Mouse (Mus musculus) MEL (cell line): Measurements from ENCODE around the gene Chrna1.

Source experiments
- CTCF ChIP-seq, 3 experiments: IDR thresholded peaks in 2 of 3; conservative IDR thresholded peaks in 1 of 3; 2 replicates each; pipeline ENCODE4 v1.5.1; 2011 to 2012; ENCODE audit warnings: low read length in 3 of 3, low read depth in 2 of 3, mild to moderate bottlenecking in 2 of 3, improper control_type of control experiment in 1 of 3, inconsistent platforms in 1 of 3, mixed read lengths in 1 of 3, moderate library complexity in 1 of 3; ENCODE audit not compliant: control insufficient read depth in 1 of 3, insufficient read depth in 1 of 3, poor library complexity in 1 of 3, severe bottlenecking in 1 of 3
- EP300 ChIP-seq, 2 experiments: IDR thresholded peaks; 2 replicates each; pipeline ENCODE4 v1.6.1; 2011; ENCODE audit warnings: improper control_type of control experiment in 2 of 2, low read length in 2 of 2, low read depth in 1 of 2, mild to moderate bottlenecking in 1 of 2
- POLR2A ChIP-seq, 2 experiments: IDR thresholded peaks; 2 replicates each; pipeline ENCODE4 v1.6.1; 2011 to 2012; ENCODE audit warnings: low read length in 2 of 2, mild to moderate bottlenecking in 2 of 2, control low read depth in 1 of 2, improper control_type of control experiment in 1 of 2, low read depth in 1 of 2, moderate library complexity in 1 of 2; ENCODE audit not compliant: control insufficient read depth in 1 of 2, insufficient read depth in 1 of 2, poor library complexity in 1 of 2
- POLR2AphosphoS2 ChIP-seq: IDR thresholded peaks from 2 replicates; pipeline ENCODE4 v1.6.1; 2011; ENCODE audit warnings: low read length, improper control_type of control experiment

DNA sequence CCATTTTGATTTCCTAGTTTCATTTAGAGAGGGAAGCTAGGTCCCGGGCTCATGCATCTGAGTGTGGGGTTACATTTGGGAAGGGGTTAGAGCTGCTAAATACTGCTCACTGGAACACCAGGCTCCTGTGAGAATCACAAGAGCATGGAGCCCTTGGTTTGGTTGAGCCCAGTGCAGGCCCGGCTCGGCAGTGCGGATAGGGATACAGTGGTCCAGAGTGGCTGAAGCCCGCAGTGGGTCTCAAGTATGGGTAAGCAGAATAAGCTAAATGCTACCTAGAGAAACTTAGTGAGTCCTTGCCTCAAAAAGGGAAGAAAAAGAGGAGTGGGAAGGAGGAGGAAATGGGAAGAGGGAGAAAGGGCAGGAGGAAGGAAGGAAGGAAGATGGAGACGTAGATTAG lies 26.5 kb upstream of the Chrna1 start:
- TF ChIP-seq CTCF (IDR thresholded peaks at IDR 0.05 in 2 of 3, conservative IDR thresholded peaks at IDR 0.05 in 1 of 3; ENCODE audit: control insufficient read depth in 1 of 3, insufficient read depth in 1 of 3, low read depth in 2 of 3, low read length in 3 of 3, poor library complexity in 1 of 3, severe bottlenecking in 1 of 3), result no peak
- no peak for TF ChIP-seq EP300 (IDR thresholded peaks at IDR 0.05; ENCODE audit: low read depth in 1 of 2, low read length in 2 of 2)
- TF ChIP-seq POLR2AphosphoS2, result no peak
- TF ChIP-seq POLR2A (IDR thresholded peaks at IDR 0.05; ENCODE audit: control insufficient read depth in 1 of 2, insufficient read depth in 1 of 2, low read depth in 1 of 2, low read length in 2 of 2, poor library complexity in 1 of 2), result no peak
